Mouse (Mus musculus) liver, adult 2 months (tissue): ENCODE results near the gene Ankra2. TPM values are rescaled to one million over a fixed set of nuclear protein-coding genes. Genes with fewer than 3 reads are reported as not detected.

ENCODE experiments used
- DNase-seq: peaks from one replicate; pipeline ENCODE4 v3.0.0-alpha.2; 2011; ENCODE audit warnings: low read depth, low spot score; ENCODE audit errors: extremely low read depth
- H3K27ac ChIP-seq: fragments of 200-500 bp; replicated peaks from 2 replicates; pipeline ENCODE4 v1.5.1; 2012; ENCODE audit warnings: low read depth, mild to moderate bottlenecking, control low read depth, inconsistent platforms, low read length; ENCODE audit not compliant: insufficient read depth
- H3K27me3 ChIP-seq: fragments of 200-500 bp; 2 replicates; pipeline ENCODE4 v1.6.1; 2012; ENCODE audit warnings: mild to moderate bottlenecking, moderate library complexity, low read length, inconsistent platforms; ENCODE audit not compliant: control insufficient read depth, insufficient read depth
- H3K36me3 ChIP-seq: fragments of 200-500 bp; 2 replicates; pipeline ENCODE4 v1.6.1; 2012; ENCODE audit warnings: low read length, inconsistent platforms; ENCODE audit not compliant: control insufficient read depth, insufficient read depth
- H3K4me1 ChIP-seq: fragments of 200-500 bp; 2 replicates; pipeline ENCODE4 v1.6.1; 2011; ENCODE audit warnings: low read length; ENCODE audit not compliant: control insufficient read depth, insufficient read depth
- H3K4me3 ChIP-seq: fragments of 200-500 bp; 2 replicates; pipeline ENCODE4 v1.5.1; 2011; ENCODE audit warnings: low read depth, mild to moderate bottlenecking, control low read depth, low read length, moderate library complexity; ENCODE audit not compliant: insufficient read depth
- H3K79me2 ChIP-seq: fragments of 200-500 bp; 2 replicates; pipeline ENCODE4 v1.6.1; 2012; ENCODE audit warnings: inconsistent platforms, mild to moderate bottlenecking, low read length, moderate library complexity; ENCODE audit not compliant: control insufficient read depth, insufficient read depth
- H3K9ac ChIP-seq: fragments of 200-500 bp; 2 replicates; pipeline ENCODE4 v1.6.1; 2012; ENCODE audit warnings: low read depth, mild to moderate bottlenecking, control low read depth, inconsistent platforms, low read length
- CTCF ChIP-seq: fragments of 200-500 bp; IDR thresholded peaks from 2 replicates; pipeline ENCODE4 v1.5.1; 2011; ENCODE audit warnings: low read depth, low read length, control low read depth
- POLR2A ChIP-seq: fragments of 200-500 bp; IDR thresholded peaks from 2 replicates; pipeline ENCODE4 v1.6.1; 2011; ENCODE audit warnings: low read length, control low read depth; ENCODE audit not compliant: insufficient read depth; ENCODE audit errors: extremely low read depth
- WGBS: fragments of 180-500 bp; shearing (Covaris S2); methylation state at CpG from one replicate; pipeline ENCODE4 v1.1.7; 2018; 5-methylcytosine and 5-hydroxymethylcytosine counted together
- polyA plus RNA-seq: library from polyadenylated mRNA; depleted of rRNA; stranded (reverse); fragments of >200 nt; gene quantifications from 2 replicates; pipeline ENCODE4 v1.2.3, GENCODE M21; 2012
- total RNA-seq: library from RNA; depleted of rRNA; stranded (reverse); fragments of >200 nt; gene quantifications from 2 replicates; pipeline ENCODE4 v1.2.3, GENCODE M21; 2014

Gene Ankra2
- total and polyA plus RNA-seq, 2 experiments, result 6.4 to 12.8 TPM

DNA sequence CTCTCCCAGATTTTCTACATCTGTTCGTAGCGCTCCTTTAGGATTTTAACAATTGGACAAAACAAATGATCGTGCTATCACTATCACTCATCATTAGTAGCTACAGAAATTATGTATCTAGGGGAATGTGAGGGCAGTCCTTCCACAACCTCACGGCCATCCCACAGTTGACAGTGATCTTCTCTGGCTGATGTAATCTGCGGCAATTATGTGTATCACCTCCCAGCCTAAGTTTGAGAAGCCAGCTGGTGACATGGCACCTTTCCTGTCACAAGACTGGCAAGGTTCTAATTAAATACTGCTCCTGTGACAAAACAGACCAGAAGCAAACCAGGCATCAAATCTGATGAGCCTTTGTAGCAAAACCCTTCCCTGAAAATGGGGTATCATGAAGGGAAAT lies 45.1 kb downstream of the Ankra2 start:
- 87% methylated on average over 5 of the region's 5 CpGs for WGBS
- peaks cover 41% of the 10 kb centered on the region for H3K36me3 ChIP-seq

DNA sequence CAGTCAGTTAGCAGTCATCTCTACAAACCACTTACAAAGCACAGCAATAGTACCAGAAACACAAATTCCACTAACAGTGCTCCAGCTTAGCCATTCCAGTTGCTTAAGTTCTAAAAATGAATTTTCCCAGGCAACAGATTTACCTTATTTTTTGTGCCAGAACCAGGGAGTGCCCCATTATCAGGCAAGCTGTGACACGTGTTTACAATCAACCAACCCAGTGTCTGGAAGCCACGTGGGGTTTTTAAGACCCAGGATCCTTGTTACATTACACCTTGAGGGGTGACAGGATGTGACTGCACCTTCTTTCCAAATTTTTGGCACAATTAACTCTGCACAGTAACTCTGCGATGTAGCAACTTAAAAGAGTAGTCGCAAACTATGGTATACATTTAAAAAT lies 45.9 kb downstream of the Ankra2 start:
- H3K4me3 ChIP-seq, result no peak overlapping the region
- DNase-seq, result no peak
- H3K27ac ChIP-seq, result no peak overlapping the region
- 85% methylated on average over 4 of the region's 4 CpGs for WGBS
- no peaks in the 10 kb centered on the region for H3K4me1 ChIP-seq
- TF ChIP-seq POLR2A, result no peak
- TF ChIP-seq CTCF, result no peak
- peaks cover 47% of the 10 kb centered on the region for H3K36me3 ChIP-seq
- H3K9ac ChIP-seq, result no peak overlapping the region
- H3K27me3 ChIP-seq, result no peaks in the 10 kb centered on the region
- no peaks in the 10 kb centered on the region for H3K79me2 ChIP-seq

More for the DNA sequence above, 45.1 kb downstream of the Ankra2 start:
- Histone ChIP-seq H3K79me2 (no peaks in the 10 kb centered on the region), H3K9ac (no peak overlapping the region), H3K27me3 (no peaks in the 10 kb centered on the region), H3K4me1 (no peaks in the 10 kb centered on the region), H3K27ac (no peak overlapping the region), H3K4me3 (no peak overlapping the region)
- TF ChIP-seq POLR2A, result no peak
- no peak for TF ChIP-seq CTCF
- DNase-seq, result no peak

DNA sequence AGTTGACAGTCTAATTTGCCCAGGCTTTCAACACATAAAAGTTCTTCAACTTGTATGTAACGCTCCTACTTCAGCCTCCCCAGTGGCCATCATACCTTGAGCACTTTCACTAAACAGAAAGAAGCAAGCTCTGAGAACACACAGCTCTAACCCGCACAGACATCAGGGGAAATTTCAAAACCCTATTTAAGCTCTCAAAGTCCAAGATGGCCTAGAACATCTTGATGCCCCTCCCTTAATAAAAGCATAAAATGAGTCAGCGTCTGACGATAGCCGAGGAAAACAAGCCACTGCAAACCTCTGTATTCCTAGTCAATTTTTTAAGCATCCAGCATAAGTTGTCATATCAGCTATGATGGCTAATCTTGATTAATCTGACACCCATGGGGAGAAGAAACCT lies 48.7 kb downstream of the Ankra2 start:
- no peak for TF ChIP-seq POLR2A
- no peak for TF ChIP-seq CTCF
- Histone ChIP-seq H3K9ac (no peak overlapping the region), H3K79me2 (peaks cover 13% of the 10 kb centered on the region), H3K4me3 (no peak overlapping the region), H3K36me3 (peaks cover 51% of the 10 kb centered on the region), H3K27me3 (no peaks in the 10 kb centered on the region), H3K4me1 (peaks cover 5% of the 10 kb centered on the region; the same call in 1 of the 2 replicates), H3K27ac (no peak overlapping the region)
- 93% methylated on average over 5 of the region's 5 CpGs for whole genome bisulfite sequencing
- no peak for DNase-seq

DNA sequence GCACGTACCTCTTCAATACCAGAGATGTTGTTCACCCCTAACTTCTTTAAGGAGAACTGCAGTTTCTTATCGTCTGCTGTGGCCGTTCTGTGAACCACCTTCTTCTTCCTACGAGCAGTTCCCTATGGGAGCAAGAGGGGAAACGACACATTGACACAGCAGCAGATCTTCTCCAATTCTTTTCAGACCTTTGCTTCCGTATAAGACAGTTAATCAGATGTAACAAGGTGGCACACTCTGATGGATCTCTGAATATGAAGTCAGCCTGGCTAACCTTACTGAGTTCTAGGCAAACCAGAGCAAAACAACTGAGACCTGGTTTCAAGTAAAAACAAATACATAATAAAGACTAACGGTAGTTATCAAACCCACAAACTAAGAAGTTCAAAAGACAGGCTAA lies 50.8 kb downstream of the Ankra2 start:
- Histone ChIP-seq H3K4me1 (peaks cover 5% of the 10 kb centered on the region; the same call in 1 of the 2 replicates), H3K79me2 (peaks cover 14% of the 10 kb centered on the region), H3K36me3 (peaks cover 48% of the 10 kb centered on the region), H3K27ac (no peak overlapping the region), H3K4me3 (no peak overlapping the region), H3K9ac (no peak overlapping the region), H3K27me3 (no peaks in the 10 kb centered on the region)
- no peak for TF ChIP-seq POLR2A
- TF ChIP-seq CTCF, result no peak
- 75% methylated on average over 7 of the region's 7 CpGs for WGBS
- no peak for DNase-seq

DNA sequence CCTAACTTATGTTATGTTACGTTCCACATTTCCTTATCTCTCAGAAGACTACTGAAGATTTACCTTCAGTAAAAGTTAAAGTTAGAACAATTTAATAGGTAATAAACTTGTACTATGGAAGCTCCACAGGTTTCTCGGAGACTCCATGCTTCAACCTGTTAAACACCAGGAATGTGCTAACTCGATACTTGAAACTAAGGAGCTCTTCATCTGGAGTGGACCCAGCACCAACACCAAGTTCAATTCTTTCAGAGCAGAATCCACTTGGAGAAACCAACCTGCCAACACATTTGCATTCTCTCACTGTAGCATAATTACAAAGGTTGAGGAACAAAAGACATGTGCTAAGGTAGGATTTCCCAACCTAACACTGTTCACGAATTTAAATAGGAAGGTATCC lies 52.2 kb downstream of the Ankra2 start:
- no peak overlapping the region for H3K4me3 ChIP-seq

DNA sequence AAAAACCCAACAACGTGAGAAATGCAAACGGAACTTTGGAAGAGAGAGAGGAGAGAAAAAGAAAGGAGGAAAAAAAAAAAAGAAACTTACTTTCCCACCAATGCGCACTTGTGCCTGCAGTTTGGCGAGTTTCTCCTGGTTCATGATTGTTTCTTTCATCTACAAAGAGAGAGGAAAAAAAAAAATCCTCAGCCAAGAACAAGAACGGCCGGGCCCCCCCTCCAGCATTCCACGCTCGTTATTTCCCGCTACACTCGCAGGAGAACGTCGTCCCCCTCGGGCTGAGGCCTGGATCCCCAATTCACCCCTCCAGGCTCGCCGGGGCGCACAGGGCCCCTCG lies 53.2 kb downstream of the Ankra2 start:
- Histone ChIP-seq H3K27ac (no peak overlapping the region), H3K36me3 (peaks cover 28% of the 10 kb centered on the region), H3K4me1 (peaks cover 5% of the 10 kb centered on the region; the same call in 1 of the 2 replicates), H3K79me2 (peaks cover 14% of the 10 kb centered on the region), H3K27me3 (no peaks in the 10 kb centered on the region), H3K4me3 (peak overlapping the region; percentile 100), H3K9ac (peak overlapping the region; percentile 99)
- under 1% methylated on average over 17 of the region's 17 CpGs for WGBS
- no peak for DNase-seq
- TF ChIP-seq POLR2A (no peak), CTCF (no peak)

More for the DNA sequence above, 52.2 kb downstream of the Ankra2 start:
- peaks cover 14% of the 10 kb centered on the region for H3K79me2 ChIP-seq
- peaks cover 38% of the 10 kb centered on the region for H3K36me3 ChIP-seq
- no peak for TF ChIP-seq POLR2A
- TF ChIP-seq CTCF, result no peak
- DNase-seq, result no peak
- no peaks in the 10 kb centered on the region for H3K27me3 ChIP-seq
- no peak overlapping the region for H3K27ac ChIP-seq
- 46% methylated on average over 4 of the region's 4 CpGs for WGBS
- H3K9ac ChIP-seq, result no peak overlapping the region
- peaks cover 5% of the 10 kb centered on the region; the same call in 1 of the 2 replicates for H3K4me1 ChIP-seq
